Mouse (Mus musculus): ENCODE results near the gene Trim80.
"Not testable (repeated sequence)": the region's sequence is repeated elsewhere in the genome, so short reads cannot be mapped to it uniquely, and the experiment has no call there.

Trim80 gene

GRCm38 (mm10) chr11:115461846-115462242 lies 21.5 kb downstream of the Trim80 start:
- no peak for DNase-seq (ENCODE audit: low read depth, low spot score)

GRCm38 (mm10) chr11:115462243-115462891 lies 22.0 kb downstream of the Trim80 start, which contains the start of gene Slc16a5:
TSS of gene Slc16a5 (plus strand) at chr11:115462474.
- DNase-seq (ENCODE audit: low read depth, low spot score): no peak

- no peak for DNase-seq (ENCODE audit: low read depth, low spot score)
Observed at GRCm38 (mm10) chr11:115463397-115463796, 23.1 kb downstream of the Trim80 start.

- DNase-seq (ENCODE audit: low read depth, low spot score): no peak
Observed at GRCm38 (mm10) chr11:115464851-115465250, 24.5 kb downstream of the Trim80 start.

- DNase-seq (ENCODE audit: low read depth, low spot score): peak; percentile 89
Observed at GRCm38 (mm10) chr11:115467217-115467618, 26.9 kb downstream of the Trim80 start.

- no peak for DNase-seq (ENCODE audit: low read depth, low spot score)
Observed at GRCm38 (mm10) chr11:115472183-115472582, 31.8 kb downstream of the Trim80 start.

GRCm38 (mm10) chr11:115473626-115474275 lies 33.4 kb downstream of the Trim80 start:
- peak; percentile 95 for DNase-seq (ENCODE audit: low read depth, low spot score)

- DNase-seq (ENCODE audit: low read depth, low spot score): peak; percentile 96
Observed at GRCm38 (mm10) chr11:115475025-115475757, 34.8 kb downstream of the Trim80 start, which contains the start of gene Armc7. TSS of gene Armc7 (plus strand) at chr11:115475667.

- DNase-seq (ENCODE audit: low read depth, low spot score): no peak
Observed at GRCm38 (mm10) chr11:115475758-115476237, 35.5 kb downstream of the Trim80 start.

- DNase-seq (ENCODE audit: low read depth, low spot score): not testable (repeated sequence)
Observed at GRCm38 (mm10) chr11:115476630-115477029, 36.3 kb downstream of the Trim80 start.

- DNase-seq (ENCODE audit: low read depth, low spot score): not testable (repeated sequence)
Observed at GRCm38 (mm10) chr11:115477388-115477787, 37.0 kb downstream of the Trim80 start.

GRCm38 (mm10) chr11:115478296-115478938 lies 38.1 kb downstream of the Trim80 start:
- DNase-seq (ENCODE audit: low read depth, low spot score): no peak

- no peak for DNase-seq (ENCODE audit: low read depth, low spot score)
Observed at GRCm38 (mm10) chr11:115481553-115482259, 41.4 kb downstream of the Trim80 start.

GRCm38 (mm10) chr11:115483278-115483677 lies 42.9 kb downstream of the Trim80 start:
- DNase-seq (ENCODE audit: low read depth, low spot score): no peak

GRCm38 (mm10) chr11:115483726-115484125 lies 43.4 kb downstream of the Trim80 start:
- peak; percentile 80 for DNase-seq (ENCODE audit: low read depth, low spot score)

GRCm38 (mm10) chr11:115485155-115485554 lies 44.8 kb downstream of the Trim80 start:
- peak; percentile 62 for DNase-seq (ENCODE audit: low read depth, low spot score)

- DNase-seq (ENCODE audit: low read depth, low spot score): no peak
Observed at GRCm38 (mm10) chr11:115488551-115489104, 48.3 kb downstream of the Trim80 start.

- DNase-seq (ENCODE audit: low read depth, low spot score): no peak
Observed at GRCm38 (mm10) chr11:115490441-115491355, 50.4 kb downstream of the Trim80 start.

GRCm38 (mm10) chr11:115491356-115492083 lies 51.2 kb downstream of the Trim80 start, which contains the start of gene Nt5c:
TSS of gene Nt5c (minus strand) at chr11:115491862.
- DNase-seq (ENCODE audit: low read depth, low spot score): peak; percentile 73
